20 mouse cellular contexts compared by ENCODE assay signal in the genomic region with DNA sequence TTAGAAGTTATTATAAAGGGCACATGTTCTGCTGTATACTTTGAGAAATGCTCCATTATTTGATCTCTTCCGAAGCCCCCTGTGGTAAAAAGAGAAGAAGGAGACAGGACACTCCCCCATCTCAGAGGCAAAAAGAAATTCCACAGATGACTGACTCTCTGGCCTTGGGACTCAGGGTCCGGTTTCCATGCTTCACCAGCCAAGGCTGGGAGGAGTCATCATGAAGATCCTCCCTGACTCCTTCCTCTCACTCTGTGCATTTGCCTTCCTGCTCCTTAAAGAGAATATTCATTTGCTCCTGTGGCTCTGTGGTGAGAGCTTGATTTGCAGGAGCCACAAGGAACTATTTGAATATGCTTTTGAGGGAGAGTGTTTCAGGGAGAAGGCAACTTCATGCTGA.
DNase-seq lines count a peak whose midpoint lies in the region; ATAC-seq and TF ChIP-seq lines count a peak whose summit lies in the region.
"Had no signal": no experiment of that assay in that cellular context is flagged by ENCODE, and none has a peak within 500 bp of the region (broad histone marks: within the 10 kb centered on the region; RNA-seq: fewer than 3 reads in every experiment).

No protein-coding gene starts in this region.

- 17% methylated on average over 2 of the region's 2 CpGs for WGBS in kidney, adult 2 months
- WGBS in kidney, embryonic 14.5 days = 31% methylated on average over 2 of the region's 2 CpGs
- WGBS in kidney, embryonic 16.5 days = 18% methylated on average over 2 of the region's 2 CpGs

- no peaks in the 10 kb centered on the region for H3K4me1 ChIP-seq in kidney, adult 2 months (ENCODE audit: control insufficient read depth, insufficient read depth, low read length)
- H3K4me1 ChIP-seq in kidney, embryonic 14.5 days (ENCODE audit: control insufficient read depth, insufficient read depth, low read length) = no peaks in the 10 kb centered on the region
- peaks cover 5% of the 10 kb centered on the region; the same call in 1 of the 2 replicates for H3K4me1 ChIP-seq in kidney, embryonic 16.5 days (ENCODE audit: insufficient read depth, low read length)
- H3K4me1 ChIP-seq: embryonic facial prominence, embryonic 10.5 days; heart, embryonic 13.5 days; hindbrain, embryonic 15.5 days had no signal

- no peak for TF ChIP-seq CTCF in kidney, adult 2 months (conservative IDR thresholded peaks at IDR 0.05; ENCODE audit: insufficient read depth, insufficient read length, low read depth, low read length)
- no peak for TF ChIP-seq CTCF in gastrocnemius, adult 2 months (IDR thresholded peaks at IDR 0.05)

- ATAC-seq in kidney, embryonic 14.5 days (ENCODE audit: low FRiP score, low TSS enrichment) = no peak; the same call in 1 of the 2 replicates
- ATAC-seq in kidney, embryonic 16.5 days (ENCODE audit: low FRiP score, low TSS enrichment) = peak; percentile 74; the same call in 1 of the 2 replicates
- ATAC-seq: forebrain, embryonic 13.5 days; forebrain, postnatal 0 days; Patski had no signal

- no peaks in the 10 kb centered on the region for H3K36me3 ChIP-seq in kidney, adult 2 months (ENCODE audit: control insufficient read depth, insufficient read depth, low read length)
- no peaks in the 10 kb centered on the region for H3K36me3 ChIP-seq in kidney, embryonic 14.5 days (ENCODE audit: control insufficient read depth, insufficient read depth, low read length)
- H3K36me3 ChIP-seq in kidney, embryonic 16.5 days (ENCODE audit: insufficient read depth, low read length) = no peaks in the 10 kb centered on the region
- H3K36me3 ChIP-seq: embryonic facial prominence, embryonic 10.5 days; heart, embryonic 13.5 days; hindbrain, embryonic 15.5 days had no signal

- H3K27ac ChIP-seq in kidney, adult 2 months (ENCODE audit: insufficient read depth, low read depth, low read length) = no peak overlapping the region
- H3K27ac ChIP-seq in kidney, embryonic 14.5 days (ENCODE audit: low read depth, low read length) = no peak overlapping the region
- H3K27ac ChIP-seq in kidney, embryonic 16.5 days (ENCODE audit: low read length) = no peak overlapping the region
- no peak overlapping the region for H3K27ac ChIP-seq in gastrocnemius, adult 2 months
- H3K27ac ChIP-seq: embryonic facial prominence, embryonic 10.5 days; forebrain, embryonic 13.5 days; heart, embryonic 13.5 days; hindbrain, embryonic 15.5 days had no signal

- intact Hi-C loops in gastrocnemius, adult 2 months (cut with DNase I) = no loop called here

- H3K4me2 ChIP-seq in kidney, embryonic 14.5 days (replicated peaks; ENCODE audit: low read depth, low read length) = no peak overlapping the region
- no peak overlapping the region for H3K4me2 ChIP-seq in kidney, embryonic 16.5 days (replicated peaks; ENCODE audit: low read depth, low read length)
- H3K4me2 ChIP-seq: forebrain, embryonic 13.5 days; heart, embryonic 13.5 days; hindbrain, embryonic 15.5 days had no signal

- H3K9ac ChIP-seq in kidney, embryonic 14.5 days (ENCODE audit: low read depth, low read length) = no peak overlapping the region
- no peak overlapping the region for H3K9ac ChIP-seq in kidney, embryonic 16.5 days (replicated peaks; ENCODE audit: low read length)
- H3K9ac ChIP-seq: forebrain, embryonic 13.5 days; forebrain, postnatal 0 days; heart, embryonic 13.5 days; hindbrain, embryonic 15.5 days had no signal

- H3K27me3 ChIP-seq in kidney, adult 2 months (replicated peaks; ENCODE audit: control insufficient read depth, insufficient read depth, low read length) = no peaks in the 10 kb centered on the region; the same call in 1 of the 2 replicates
- H3K27me3 ChIP-seq in kidney, embryonic 14.5 days (ENCODE audit: control insufficient read depth, insufficient read depth, low read length) = no peaks in the 10 kb centered on the region
- H3K27me3 ChIP-seq in kidney, embryonic 16.5 days (ENCODE audit: insufficient read depth, low read length) = no peaks in the 10 kb centered on the region
- H3K27me3 ChIP-seq: forebrain, embryonic 13.5 days; heart, embryonic 13.5 days; hindbrain, embryonic 15.5 days had no signal

- TF ChIP-seq POLR2A in kidney, adult 2 months (IDR thresholded peaks at IDR 0.05; ENCODE audit: low read depth, low read length) = no peak

- DNase-seq in kidney, adult 2 months = peak; percentile 38
- DNase-seq in ES-CJ7 (ENCODE audit: low read depth, low spot score) = peak; percentile 19
- DNase-seq in kidney, postnatal 36 days = peak; percentile 7 to 47
- no peak for DNase-seq in gastrocnemius, adult 2 months
- no peak for DNase-seq in gastrocnemius, postnatal 25 days
- DNase-seq: adrenal gland, postnatal 10 days; cerebellum, adult 11-12 months; cerebellum, adult 9-11 months; cerebellum, postnatal 36 days; forebrain, postnatal 0 days; gastrocnemius, postnatal 36 days; heart, adult 11 months; heart, postnatal 36 days had no signal

- H3K4me3 ChIP-seq in kidney, adult 2 months (ENCODE audit: insufficient read depth, low read depth, low read length) = no peak overlapping the region
- no peak overlapping the region for H3K4me3 ChIP-seq in kidney, embryonic 14.5 days (ENCODE audit: low read length)
- no peak overlapping the region for H3K4me3 ChIP-seq in kidney, embryonic 16.5 days (ENCODE audit: low read length)
- no peak overlapping the region for H3K4me3 ChIP-seq in gastrocnemius, adult 2 months
- H3K4me3 ChIP-seq: embryonic facial prominence, embryonic 10.5 days; forebrain, embryonic 13.5 days; heart, embryonic 13.5 days; hindbrain, embryonic 15.5 days had no signal

- no peaks in the 10 kb centered on the region for H3K9me3 ChIP-seq in kidney, embryonic 14.5 days (ENCODE audit: control insufficient read depth, low read length)
- H3K9me3 ChIP-seq in kidney, embryonic 16.5 days (ENCODE audit: low read length) = no peaks in the 10 kb centered on the region
- H3K9me3 ChIP-seq: embryonic facial prominence, embryonic 10.5 days; forebrain, embryonic 13.5 days; heart, embryonic 13.5 days; hindbrain, embryonic 15.5 days had no signal

Comparison
In these comparisons a context has a peak if more than half of its experiments do, and no peak if none do; other contexts are left out.
1. DNase-seq: peak in kidney, adult 2 months (single experiment), ES-CJ7 (single experiment) and kidney, postnatal 36 days (2 of 2); none in gastrocnemius, adult 2 months (single experiment) and gastrocnemius, postnatal 25 days (single experiment).